Mouse (Mus musculus) right cerebral cortex, postnatal 10 days (tissue): ENCODE measurements around the gene Sv2b.
A peak's percentile ranks its signal among the peaks of the same experiment; 100 is the strongest.

ENCODE experiments used
- DNase-seq, 2 experiments: peaks; one replicate each; pipeline ENCODE4 v3.0.0; 2021; ENCODE audit warnings: low spot score in 2 of 2

The Sv2b gene

GRCm38 (mm10) chr7:75292246-75292645 is 16.8 kb downstream of the Sv2b start:
- no peak for DNase-seq

- DNase-seq: no peak
Measured at GRCm38 (mm10) chr7:75290554-75290953, 18.5 kb downstream of the Sv2b start.

GRCm38 (mm10) chr7:75287237-75287636 is 21.8 kb downstream of the Sv2b start:
- DNase-seq: peak; percentile 56 to 65

- DNase-seq: no peak
Measured at GRCm38 (mm10) chr7:75282951-75283350, 26.1 kb downstream of the Sv2b start.

GRCm38 (mm10) chr7:75282080-75282650 is 26.9 kb downstream of the Sv2b start:
- DNase-seq: no peak

- DNase-seq: no peak
Measured at GRCm38 (mm10) chr7:75281106-75281505, 28.0 kb downstream of the Sv2b start.

GRCm38 (mm10) chr7:75277847-75278246 is 31.2 kb downstream of the Sv2b start:
- DNase-seq: no peak

- no peak for DNase-seq
Measured at GRCm38 (mm10) chr7:75276739-75277138, 32.3 kb downstream of the Sv2b start.

GRCm38 (mm10) chr7:75274518-75274917 is 34.5 kb downstream of the Sv2b start:
- DNase-seq: no peak

- DNase-seq: peak; percentile 29 to 50
Measured at GRCm38 (mm10) chr7:75273633-75274032, 35.4 kb downstream of the Sv2b start.

- DNase-seq: peak; percentile 37 to 63
Measured at GRCm38 (mm10) chr7:75271921-75272381, 37.1 kb downstream of the Sv2b start.

- no peak for DNase-seq
Measured at GRCm38 (mm10) chr7:75271306-75271705, 37.8 kb downstream of the Sv2b start.

- no peak for DNase-seq
Measured at GRCm38 (mm10) chr7:75267236-75267635, 41.8 kb downstream of the Sv2b start.

GRCm38 (mm10) chr7:75265241-75265640 is 43.8 kb downstream of the Sv2b start:
- peak; percentile 43 to 64 for DNase-seq

GRCm38 (mm10) chr7:75259945-75260344 is 49.1 kb downstream of the Sv2b start:
- DNase-seq: no peak

- no peak for DNase-seq
Measured at GRCm38 (mm10) chr7:75253611-75254250, 55.3 kb downstream of the Sv2b start.

- no peak for DNase-seq
Measured at GRCm38 (mm10) chr7:75240754-75241507, 68.1 kb downstream of the Sv2b start.

GRCm38 (mm10) chr7:75236386-75236785 is 72.7 kb downstream of the Sv2b start:
- no peak for DNase-seq

GRCm38 (mm10) chr7:75224206-75224605 is 84.9 kb downstream of the Sv2b start:
- no peak for DNase-seq

- DNase-seq: no peak
Measured at GRCm38 (mm10) chr7:75222704-75223431, 86.2 kb downstream of the Sv2b start.

- peak in 1 of 2 experiments; percentile 35 for DNase-seq
Measured at GRCm38 (mm10) chr7:75220786-75221185, 88.3 kb downstream of the Sv2b start.

GRCm38 (mm10) chr7:75220296-75220695 is 88.8 kb downstream of the Sv2b start:
- no peak for DNase-seq
